Mouse (Mus musculus) liver, postnatal 0 days (tissue): ENCODE results near the gene Hoxd10.

Experiments
- CTCF ChIP-seq: sonication (generic); IDR thresholded peaks from 2 replicates; pipeline ENCODE4 v1.5.1; 2016; ENCODE audit warnings: antibody characterized with exemption, low read depth
- EP300 ChIP-seq: IDR thresholded peaks from 2 replicates; pipeline ENCODE4 v1.6.1; 2016; ENCODE audit warnings: antibody characterized with exemption, low read depth, mild to moderate bottlenecking

GRCm38 (mm10) chr2:74689574-74690337 lies 2.0 kb upstream of the Hoxd10 start:
- TF ChIP-seq CTCF (no peak), EP300 (no peak)
